Mouse (Mus musculus) lung, postnatal 0 days (tissue): ENCODE data around the gene Siva1. TPM values are rescaled to one million over a fixed set of nuclear protein-coding genes. Genes with fewer than 3 reads are reported as not detected.

Source experiments
- ATAC-seq: fragments of 200-750 bp; cut with Nextera tagmentation; 2 replicates; pipeline ENCODE4 v1.8.0; 2017; ENCODE audit warnings: moderate library complexity
- DNase-seq: peaks from one replicate; pipeline ENCODE4 v3.0.0-alpha.2; 2016; ENCODE audit warnings: low spot score
- H3K27ac ChIP-seq: fragments of 300-500 bp; sonication (generic); 2 replicates; pipeline ENCODE4 v1.5.1; 2014; ENCODE audit warnings: antibody characterized with exemption, mild to moderate bottlenecking, low read length, mixed read lengths
- H3K27me3 ChIP-seq: fragments of 300-500 bp; sonication (generic); replicated peaks from 2 replicates; pipeline ENCODE4 v1.6.1; 2014; ENCODE audit warnings: low read length, mixed read lengths; ENCODE audit not compliant: insufficient read depth
- H3K36me3 ChIP-seq: fragments of 300-500 bp; sonication (generic); 2 replicates; pipeline ENCODE4 v1.6.1; 2014; ENCODE audit warnings: low read length, mixed read lengths; ENCODE audit not compliant: insufficient read depth
- H3K4me1 ChIP-seq: fragments of 300-500 bp; sonication (generic); 2 replicates; pipeline ENCODE4 v1.6.1; 2014; ENCODE audit warnings: antibody characterized with exemption, low read depth, low read length, mixed read lengths; ENCODE audit not compliant: insufficient read depth
- H3K4me2 ChIP-seq: fragments of 300-500 bp; sonication (generic); replicated peaks from 2 replicates; pipeline ENCODE4 v1.6.1; 2014; ENCODE audit warnings: low read depth, mild to moderate bottlenecking, low read length, moderate library complexity, mixed read lengths
- H3K4me3 ChIP-seq: fragments of 300-500 bp; sonication (generic); 2 replicates; pipeline ENCODE4 v1.5.1; 2014; ENCODE audit warnings: low read depth, low read length
- H3K9ac ChIP-seq: fragments of 300-500 bp; sonication (generic); replicated peaks from 2 replicates; pipeline ENCODE4 v1.6.1; 2014; ENCODE audit warnings: low read depth, mild to moderate bottlenecking
- H3K9me3 ChIP-seq: fragments of 300-500 bp; sonication (generic); 2 replicates; pipeline ENCODE4 v1.6.1; 2016; ENCODE audit warnings: low read length, mixed read lengths
- CTCF ChIP-seq: IDR thresholded peaks from 2 replicates; pipeline ENCODE4 v1.5.1; 2016; ENCODE audit warnings: antibody characterized with exemption, mild to moderate bottlenecking
- EP300 ChIP-seq: IDR thresholded peaks from 2 replicates; pipeline ENCODE4 v1.6.1; 2016; ENCODE audit warnings: antibody characterized with exemption, mild to moderate bottlenecking, control low read depth
- WGBS: fragments of 180-500 bp; shearing (Covaris S2); extraction: QIAGEN DNeasy Blood & Tissue Kit; methylation state at CpG from one replicate; pipeline ENCODE4 v1.1.7; 2014; 5-methylcytosine and 5-hydroxymethylcytosine counted together
- microRNA-seq: library from miRNA; unstranded; fragments of <30 nt; microRNA quantifications from one replicate; pipeline ENCODE4, GENCODE M21; 2016
- polyA plus RNA-seq: library from polyadenylated mRNA; unstranded; fragments of >200 nt; fragmentation: Nextera tagmentation; extraction: Ambion mirVana; gene quantifications from 2 replicates; pipeline ENCODE4 v1.2.1, GENCODE M21; 2015

Gene Siva1
- polyA plus RNA-seq, 1 experiment from 2014 or later, result 152 TPM

DNA sequence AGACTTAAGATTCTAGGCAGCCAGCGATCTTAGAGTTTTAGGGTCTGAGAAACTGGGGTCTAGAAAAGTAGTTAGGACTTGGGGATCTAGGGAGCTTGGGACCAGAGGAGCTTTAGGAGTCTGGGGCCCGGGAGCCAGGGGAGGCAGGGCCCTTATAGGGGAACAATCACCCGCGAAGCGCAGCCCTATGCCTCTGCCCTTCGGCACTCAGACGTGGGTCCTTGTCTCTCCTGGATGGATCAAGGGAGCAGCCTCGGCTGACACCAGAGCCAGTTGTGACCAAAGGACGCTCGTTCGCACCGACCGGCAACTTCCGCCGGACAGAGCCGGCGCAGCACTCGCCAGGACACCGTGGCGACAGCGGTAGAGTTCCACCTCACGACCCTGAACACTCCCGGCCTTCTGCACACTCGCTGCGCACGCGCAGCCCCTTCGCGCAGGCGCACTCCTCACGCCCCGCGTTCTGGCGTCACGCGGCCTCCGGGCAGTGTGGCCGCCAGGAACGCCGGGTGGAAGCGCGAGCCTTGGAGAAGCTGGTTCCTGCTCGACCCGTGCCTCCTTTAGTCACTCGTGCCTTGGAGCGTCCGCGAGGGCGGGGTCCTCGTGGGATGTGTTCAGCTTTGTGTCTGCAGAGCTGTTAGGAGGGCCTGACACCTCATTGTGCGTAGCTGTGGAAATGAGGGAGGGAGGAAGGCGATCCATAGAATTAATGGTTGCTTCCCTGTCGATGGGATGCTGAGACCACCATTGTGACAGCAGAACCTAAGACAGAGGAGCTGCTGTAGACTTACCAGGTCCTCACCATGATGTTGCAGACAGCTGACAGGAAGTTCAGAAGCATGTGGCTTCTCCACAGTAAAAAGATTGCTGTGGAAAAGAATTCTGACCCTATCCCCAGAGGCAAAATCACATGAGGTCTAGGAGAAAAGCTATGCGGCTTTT is 49.0 kb downstream of the Siva1 start:
- DNase-seq, result peak; percentile 96

GRCm38 (mm10) chr12:112694127-112694475 is 49.6 kb downstream of the Siva1 start:
- H3K4me2 ChIP-seq, result peak overlapping the region; percentile 86
- no peak overlapping the region for H3K4me3 ChIP-seq
- DNase-seq, result no peak
- no peaks in the 10 kb centered on the region for H3K36me3 ChIP-seq
- no peak overlapping the region for H3K9ac ChIP-seq
- no peak for TF ChIP-seq EP300
- TF ChIP-seq CTCF, result no peak
- peaks cover 12% of the 10 kb centered on the region; the same call in 1 of the 2 replicates for H3K4me1 ChIP-seq
- no peak for ATAC-seq
- H3K27me3 ChIP-seq, result no peaks in the 10 kb centered on the region
- 0 out of 2 replicates have a peak overlapping the region, but pooled peaks have one; percentile 84 for H3K27ac ChIP-seq
- no peaks in the 10 kb centered on the region for H3K9me3 ChIP-seq
- WGBS, result 79% methylated on average over 10 of the region's 10 CpGs

More for the DNA sequence above, 49.0 kb downstream of the Siva1 start:
- peaks cover 12% of the 10 kb centered on the region; the same call in 1 of the 2 replicates for H3K4me1 ChIP-seq
- peak overlapping the region; percentile 86 for H3K4me2 ChIP-seq
- peak overlapping the region; percentile 84 for H3K27ac ChIP-seq
- H3K9me3 ChIP-seq, result no peaks in the 10 kb centered on the region
- H3K4me3 ChIP-seq, result peak overlapping the region; percentile 69
- peak overlapping the region; percentile 91 for H3K9ac ChIP-seq
- no peaks in the 10 kb centered on the region for H3K36me3 ChIP-seq
- no peak for TF ChIP-seq EP300
- no peak for TF ChIP-seq CTCF
- no peaks in the 10 kb centered on the region for H3K27me3 ChIP-seq
- ATAC-seq, result peak; percentile 99
- WGBS, result 4% methylated on average over 54 of the region's 54 CpGs

DNA sequence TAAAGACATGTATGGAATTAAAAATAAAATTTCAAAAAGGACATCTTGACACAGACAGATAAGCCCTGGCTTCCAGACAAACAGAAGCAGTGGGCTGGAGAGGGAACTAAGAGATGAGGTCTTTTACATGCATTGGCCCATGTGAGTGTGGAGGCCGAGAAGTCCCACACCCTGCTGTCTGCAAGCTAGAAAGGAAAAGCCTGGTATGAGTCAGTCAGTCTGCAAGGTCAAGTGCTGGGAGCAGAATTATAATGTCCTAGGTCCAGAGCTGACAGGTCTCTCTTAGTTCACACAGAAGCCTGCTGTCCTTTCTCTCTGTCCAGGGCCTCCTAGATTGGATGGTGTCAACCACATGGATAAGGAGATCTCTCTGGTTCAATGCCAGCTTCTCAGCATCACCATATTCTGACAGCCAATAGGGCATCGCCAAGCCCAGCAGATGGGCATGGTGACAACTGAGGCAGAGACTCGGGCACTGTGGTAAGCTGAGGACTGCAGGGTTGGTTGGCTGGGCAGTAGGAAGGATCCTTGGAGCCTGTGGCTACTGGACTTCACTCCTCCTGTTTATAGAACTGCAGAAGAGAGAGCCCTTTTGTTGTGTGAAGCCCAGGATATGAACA is 52.4 kb downstream of the Siva1 start:
- DNase-seq (no peak), ATAC-seq (no peak)
- H3K4me2 ChIP-seq, result no peak overlapping the region
- H3K4me3 ChIP-seq, result no peak overlapping the region
- H3K4me1 ChIP-seq, result peaks cover 12% of the 10 kb centered on the region; the same call in 1 of the 2 replicates
- no peaks in the 10 kb centered on the region for H3K27me3 ChIP-seq
- H3K9me3 ChIP-seq, result no peaks in the 10 kb centered on the region
- 86% methylated on average over 3 of the region's 3 CpGs for WGBS
- no peaks in the 10 kb centered on the region for H3K36me3 ChIP-seq
- H3K9ac ChIP-seq, result no peak overlapping the region
- TF ChIP-seq CTCF (no peak), EP300 (no peak)
- no peak overlapping the region for H3K27ac ChIP-seq

Small RNAs within 50 kb of the gene (microRNA-seq; reads per million reads assigned to microRNA genes)
- gene Mir6939, result not detected

Other genes starting within 250 kb of the Siva1 start
- 0.04 TPM in 1 of 2 replicates, not detected in the other for gene A530016L24Rik, start 155.2 kb upstream of the Siva1 start, polyA plus RNA-seq
- 0.07 TPM in 1 of 2 replicates, not detected in the other for gene Tmem179, start 127.9 kb upstream of the Siva1 start, polyA plus RNA-seq
- 4.9 and 5.2 TPM in 2 replicates for gene Inf2, start 55.9 kb upstream of the Siva1 start, polyA plus RNA-seq
- gene Adssl1, start 24.6 kb upstream of the Siva1 start, polyA plus RNA-seq, result 29.9 and 43.0 TPM in 2 replicates
- gene Akt1, start 30.2 kb downstream of the Siva1 start, polyA plus RNA-seq, result 78.8 and 91.3 TPM in 2 replicates
- gene Zbtb42, start 34.1 kb downstream of the Siva1 start, polyA plus RNA-seq, result 14.0 and 14.6 TPM in 2 replicates
- 17.5 and 20.8 TPM in 2 replicates for gene Cep170b, start 75.8 kb downstream of the Siva1 start, polyA plus RNA-seq
- 19.6 and 23.8 TPM in 2 replicates for gene Pld4, start 116.0 kb downstream of the Siva1 start, polyA plus RNA-seq
- 4.8 and 4.9 TPM in 2 replicates for gene Ahnak2, start 158.0 kb downstream of the Siva1 start, polyA plus RNA-seq
- 17.8 and 19.0 TPM in 2 replicates for gene Clba1, start 164.3 kb downstream of the Siva1 start, polyA plus RNA-seq
- 28.1 and 29.5 TPM in 2 replicates for gene Cdca4, start 184.7 kb downstream of the Siva1 start, polyA plus RNA-seq
- 0.25 and 0.40 TPM in 2 replicates for gene Gpr132, start 223.5 kb downstream of the Siva1 start, polyA plus RNA-seq